Mouse (Mus musculus): Measurements from ENCODE around the gene Gm3095. TPM values are rescaled to one million over a fixed set of nuclear protein-coding genes. Genes with fewer than 3 reads are reported as not detected.

The Gm3095 gene
- not detected for polyA plus RNA-seq (2014; fragmentation: Illumina TruSeq; extraction: RNeasy Lipid Tissue Mini Kit (QIAGEN cat#74804); ENCODE audit: low read depth, low replicate concordance)

GRCm38 (mm10) chr14:3963247-3963646 is at the start of gene Gm3095:
Gene Gm3095, plus strand, starts transcription at chr14:3963547.

DNA sequence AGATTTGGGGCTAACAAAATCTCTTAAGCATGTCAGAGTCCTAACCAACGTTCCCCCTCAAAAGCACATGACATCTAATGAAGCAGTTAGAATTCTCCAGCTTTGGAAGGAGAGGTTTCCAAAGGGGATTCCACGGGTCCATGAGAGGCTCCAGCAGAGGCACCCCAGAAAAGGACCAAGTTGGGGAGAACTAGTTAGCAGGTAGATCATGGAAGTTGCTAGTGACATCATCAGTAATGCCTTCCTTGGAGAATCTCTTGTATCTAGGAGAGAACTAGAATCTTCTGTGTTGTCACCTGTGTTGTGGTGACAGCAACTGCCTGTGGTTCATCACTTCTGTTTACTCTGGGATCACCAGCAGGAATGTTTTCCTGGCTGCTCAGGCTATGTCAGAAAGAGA is 31.9 kb upstream of the Gm3095 start, which contains the start of gene Gm3029:
Gene Gm3029, plus strand, starts transcription at position 301 of the 400 bp plus-strand sequence.

GRCm38 (mm10) chr14:3998094-3998493 is 34.7 kb downstream of the Gm3095 start, which contains the start of gene Gm3099:
Gene Gm3099, plus strand, starts transcription at chr14:3998394.

Other genes starting within 250 kb of the Gm3095 start
- gene Gm3002, start 153.5 kb upstream of the Gm3095 start, polyA plus RNA-seq (2014; fragmentation: Illumina TruSeq; extraction: RNeasy Lipid Tissue Mini Kit (QIAGEN cat#74804); ENCODE audit: low read depth, low replicate concordance), result not detected
- not detected for gene Gm3033, start 117.3 kb upstream of the Gm3095 start, polyA plus RNA-seq (2014; fragmentation: Illumina TruSeq; extraction: RNeasy Lipid Tissue Mini Kit (QIAGEN cat#74804); ENCODE audit: low read depth, low replicate concordance)
- not detected for gene Gm2916, start 79.4 kb upstream of the Gm3095 start, polyA plus RNA-seq (2014; fragmentation: Illumina TruSeq; extraction: RNeasy Lipid Tissue Mini Kit (QIAGEN cat#74804); ENCODE audit: low read depth, low replicate concordance)
- not detected for gene Gm3029, start 31.8 kb upstream of the Gm3095 start, polyA plus RNA-seq (2014; fragmentation: Illumina TruSeq; extraction: RNeasy Lipid Tissue Mini Kit (QIAGEN cat#74804); ENCODE audit: low read depth, low replicate concordance)
- not detected for gene Gm3099, start 34.8 kb downstream of the Gm3095 start, polyA plus RNA-seq (2014; fragmentation: Illumina TruSeq; extraction: RNeasy Lipid Tissue Mini Kit (QIAGEN cat#74804); ENCODE audit: low read depth, low replicate concordance)
- not detected for gene Gm5796, start 60.4 kb downstream of the Gm3095 start, polyA plus RNA-seq (2014; fragmentation: Illumina TruSeq; extraction: RNeasy Lipid Tissue Mini Kit (QIAGEN cat#74804); ENCODE audit: low read depth, low replicate concordance)
- gene Gm3115, start 120.6 kb downstream of the Gm3095 start, polyA plus RNA-seq (2014; fragmentation: Illumina TruSeq; extraction: RNeasy Lipid Tissue Mini Kit (QIAGEN cat#74804); ENCODE audit: low read depth, low replicate concordance), result not detected
- gene Gm8108, start 147.0 kb downstream of the Gm3095 start, polyA plus RNA-seq (2014; fragmentation: Illumina TruSeq; extraction: RNeasy Lipid Tissue Mini Kit (QIAGEN cat#74804); ENCODE audit: low read depth, low replicate concordance), result not detected
- not detected for gene Gm3127, start 201.5 kb downstream of the Gm3095 start, polyA plus RNA-seq (2014; fragmentation: Illumina TruSeq; extraction: RNeasy Lipid Tissue Mini Kit (QIAGEN cat#74804); ENCODE audit: low read depth, low replicate concordance)
- not detected for gene Gm2974, start 219.0 kb downstream of the Gm3095 start, polyA plus RNA-seq (2014; fragmentation: Illumina TruSeq; extraction: RNeasy Lipid Tissue Mini Kit (QIAGEN cat#74804); ENCODE audit: low read depth, low replicate concordance)